Mouse (Mus musculus) hindlimb bud, embryonic 11.5 days (tissue): ENCODE measurements around the gene Slc22a20.

Source experiments
- DNase-seq: peaks from one replicate; pipeline ENCODE4 v3.0.0-alpha.2; 2012; ENCODE audit warnings: low read depth, low spot score; ENCODE audit errors: extremely low spot score

The Slc22a20 gene

GRCm38 (mm10) chr19:5986043-5986442 lies at the start of gene Slc22a20:
Slc22a20 (minus strand) TSS chr19:5986143.
- DNase-seq: no peak

- DNase-seq: no peak
Measured at GRCm38 (mm10) chr19:6030520-6031280, 44.8 kb upstream of the Slc22a20 start.

DNA sequence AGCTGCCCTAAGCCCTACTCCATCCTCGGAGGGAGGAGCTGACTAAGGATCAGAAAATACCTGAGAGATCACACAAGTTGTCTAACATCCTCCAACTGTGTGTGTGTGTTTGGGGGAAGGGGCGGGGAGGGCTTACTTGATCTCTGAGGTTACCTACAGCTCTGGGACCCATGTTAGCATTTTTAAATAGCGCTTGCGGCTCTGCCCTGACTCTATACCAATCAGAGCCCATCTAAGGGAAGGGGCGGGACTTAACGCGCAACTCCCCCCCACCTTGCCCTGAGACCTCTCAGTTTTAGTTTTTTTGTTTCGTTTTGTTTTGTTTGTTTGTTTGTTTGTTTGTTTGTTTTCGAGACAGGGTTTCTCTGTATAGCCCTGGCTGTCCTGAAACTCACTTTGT lies 43.5 kb upstream of the Slc22a20 start:
- DNase-seq: no peak

DNA sequence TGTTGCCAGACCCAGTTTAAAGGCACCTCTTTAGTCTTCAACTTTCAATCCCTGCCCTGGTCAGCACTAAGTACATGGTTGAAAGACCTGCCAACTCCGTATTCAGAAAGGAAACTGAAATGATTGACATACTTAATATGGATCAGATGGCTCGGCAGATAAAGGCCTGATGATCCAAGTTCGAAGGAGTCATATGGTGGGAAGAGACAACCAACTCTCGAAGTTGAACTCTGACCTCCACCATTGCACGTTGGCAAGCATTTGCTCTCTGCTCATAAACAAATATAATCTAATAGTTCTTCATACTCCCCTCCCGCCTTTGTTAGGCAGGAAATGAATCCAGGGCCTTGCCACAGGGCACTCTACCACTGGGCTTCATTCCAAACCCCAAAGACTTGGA lies 43.0 kb upstream of the Slc22a20 start:
- DNase-seq: no peak

DNA sequence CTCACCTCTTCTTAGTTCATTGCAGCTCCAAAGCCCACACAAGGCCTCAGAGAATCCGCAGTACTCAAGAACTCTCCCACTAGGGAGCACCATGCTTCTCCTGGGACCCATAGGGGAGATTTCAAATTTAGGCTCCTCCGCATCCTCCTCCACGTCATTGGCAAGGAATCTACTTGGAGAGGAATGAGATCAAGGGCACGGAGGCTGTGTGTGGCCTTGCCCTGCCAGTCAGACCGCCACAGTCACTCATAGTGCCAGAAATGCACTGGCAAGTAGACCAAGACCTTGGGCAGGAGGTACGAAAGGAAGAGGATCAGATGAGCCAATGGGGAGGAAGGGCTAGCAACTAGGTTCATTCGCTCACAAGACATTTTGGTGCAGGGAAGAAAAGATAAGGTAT lies 38.0 kb upstream of the Slc22a20 start:
- no peak for DNase-seq

DNA sequence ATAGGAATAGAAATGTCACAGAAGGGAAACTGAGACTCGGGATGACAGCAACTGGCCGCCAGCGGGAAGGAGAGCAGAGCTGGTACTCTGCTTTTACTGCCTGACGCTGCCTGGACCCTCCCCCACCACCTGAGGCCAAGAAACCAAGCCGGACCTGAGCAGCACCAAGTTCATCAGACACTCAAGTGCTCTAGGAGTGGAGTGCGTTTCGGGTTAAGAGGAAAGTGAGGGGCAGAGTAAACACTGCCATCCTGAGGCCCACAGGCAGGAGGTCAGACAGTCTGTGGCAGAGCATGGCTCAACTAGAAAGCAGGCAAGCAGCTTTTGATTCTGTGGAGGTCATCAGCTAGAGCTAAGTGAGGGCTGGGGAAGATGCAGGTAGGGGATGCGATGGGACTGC lies 37.1 kb upstream of the Slc22a20 start:
- DNase-seq: no peak

GRCm38 (mm10) chr19:6020276-6020675 lies 34.3 kb upstream of the Slc22a20 start:
- DNase-seq: no peak

GRCm38 (mm10) chr19:6018142-6019089 lies 32.5 kb upstream of the Slc22a20 start:
- DNase-seq: peak; percentile 82

GRCm38 (mm10) chr19:6016532-6016931 lies 30.6 kb upstream of the Slc22a20 start:
- DNase-seq: no peak

GRCm38 (mm10) chr19:6015511-6016315 lies 29.8 kb upstream of the Slc22a20 start, which contains the start of gene Capn1:
Capn1 (minus strand) TSS chr19:6015897.
- DNase-seq: no peak

GRCm38 (mm10) chr19:6014991-6015510 lies 29.1 kb upstream of the Slc22a20 start:
- DNase-seq: no peak

GRCm38 (mm10) chr19:6013691-6014090 lies 27.7 kb upstream of the Slc22a20 start:
- no peak for DNase-seq

GRCm38 (mm10) chr19:6009137-6009536 lies 23.2 kb upstream of the Slc22a20 start:
- DNase-seq: no peak

DNA sequence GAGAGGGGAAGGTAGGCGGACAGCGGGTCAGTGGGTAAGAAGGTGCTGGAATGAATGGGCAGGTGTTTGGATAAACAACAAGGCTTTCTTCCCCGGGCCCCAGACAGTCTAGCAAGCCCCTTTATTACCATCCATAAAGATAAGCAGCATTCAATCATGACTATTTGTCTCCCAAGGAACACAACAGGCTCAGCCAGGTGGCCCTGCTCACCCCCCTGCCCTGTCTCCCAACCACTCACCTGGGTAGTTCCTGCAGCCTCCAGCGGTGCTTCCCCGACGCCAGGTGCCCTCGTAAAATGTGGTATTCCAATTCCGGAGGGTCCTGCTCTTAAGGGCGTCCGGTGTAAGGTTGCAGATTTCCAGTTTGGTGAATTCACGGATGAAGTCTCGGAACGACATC lies 21.1 kb upstream of the Slc22a20 start:
- no peak for DNase-seq

- DNase-seq: no peak
Measured at GRCm38 (mm10) chr19:6005541-6005940, 19.6 kb upstream of the Slc22a20 start.

DNA sequence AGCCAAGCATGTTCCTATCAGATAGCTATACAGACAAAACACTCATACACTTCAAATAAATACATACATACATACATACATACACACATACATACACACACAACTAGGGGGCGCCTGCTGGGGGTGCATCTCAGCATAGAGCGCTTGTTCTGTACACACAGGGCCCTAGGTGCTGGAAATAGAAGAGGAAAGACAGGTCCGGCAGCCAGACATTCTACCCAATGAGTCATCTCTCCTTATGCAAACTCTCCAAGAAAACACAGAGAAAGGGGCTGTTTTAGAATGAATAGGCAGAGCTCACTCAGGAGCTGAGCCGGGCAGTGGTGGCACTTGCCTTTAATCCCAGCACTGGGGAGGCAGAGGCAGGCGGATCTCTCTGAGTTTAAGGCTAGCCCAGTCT lies 14.0 kb upstream of the Slc22a20 start:
- DNase-seq: no peak

GRCm38 (mm10) chr19:5998180-5998579 lies 12.2 kb upstream of the Slc22a20 start:
- DNase-seq: no peak

GRCm38 (mm10) chr19:5994711-5995110 lies 8.8 kb upstream of the Slc22a20 start:
- DNase-seq: no peak

DNA sequence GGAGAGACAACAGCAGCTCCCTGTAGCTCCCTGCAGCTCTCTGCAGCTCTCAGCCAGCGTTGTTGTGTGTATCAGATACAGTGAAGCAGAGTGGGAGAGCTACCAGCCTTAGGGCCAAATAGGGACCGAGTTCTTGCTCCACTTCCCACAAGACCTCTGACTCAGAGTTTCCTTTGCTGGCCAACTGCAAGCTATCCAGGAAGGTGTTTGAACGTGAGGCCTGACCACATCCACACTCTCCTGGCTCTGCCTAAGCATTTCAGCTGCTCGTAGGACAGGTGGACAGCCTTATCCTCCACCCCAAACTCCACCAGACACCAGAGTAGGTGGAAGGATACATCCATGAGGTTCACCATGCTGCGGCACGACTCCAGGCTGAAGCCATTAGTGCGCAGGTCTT lies 6.1 kb upstream of the Slc22a20 start:
- no peak for DNase-seq

GRCm38 (mm10) chr19:5991467-5991866 lies 5.5 kb upstream of the Slc22a20 start:
- DNase-seq: no peak

GRCm38 (mm10) chr19:5990921-5991320 lies 5.0 kb upstream of the Slc22a20 start:
- no peak for DNase-seq
